Mouse (Mus musculus): Measurements from ENCODE around the gene Socs7.

The Socs7 gene

DNA sequence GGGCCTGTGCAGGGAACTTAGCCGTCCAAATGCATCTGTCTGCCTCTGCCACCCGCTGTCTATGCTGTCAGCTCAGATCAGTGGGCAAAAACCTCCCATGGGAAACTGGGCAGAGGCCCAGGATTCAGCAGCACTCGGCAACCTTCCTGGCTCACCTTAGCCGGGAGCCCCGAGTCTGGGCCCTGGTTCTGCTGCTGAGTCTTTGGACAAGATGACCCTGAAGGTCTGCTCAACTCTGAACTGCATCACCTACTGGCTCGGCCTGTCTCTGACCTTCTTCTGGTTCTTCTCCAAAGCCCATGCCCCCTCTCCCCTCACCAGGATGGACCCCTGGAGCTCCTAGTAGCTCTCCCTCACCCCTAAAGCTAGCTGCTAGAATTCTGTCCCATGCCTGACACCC lies 83.2 kb downstream of the Socs7 start:
- DNase-seq (ENCODE audit: low read depth), result no peak

DNA sequence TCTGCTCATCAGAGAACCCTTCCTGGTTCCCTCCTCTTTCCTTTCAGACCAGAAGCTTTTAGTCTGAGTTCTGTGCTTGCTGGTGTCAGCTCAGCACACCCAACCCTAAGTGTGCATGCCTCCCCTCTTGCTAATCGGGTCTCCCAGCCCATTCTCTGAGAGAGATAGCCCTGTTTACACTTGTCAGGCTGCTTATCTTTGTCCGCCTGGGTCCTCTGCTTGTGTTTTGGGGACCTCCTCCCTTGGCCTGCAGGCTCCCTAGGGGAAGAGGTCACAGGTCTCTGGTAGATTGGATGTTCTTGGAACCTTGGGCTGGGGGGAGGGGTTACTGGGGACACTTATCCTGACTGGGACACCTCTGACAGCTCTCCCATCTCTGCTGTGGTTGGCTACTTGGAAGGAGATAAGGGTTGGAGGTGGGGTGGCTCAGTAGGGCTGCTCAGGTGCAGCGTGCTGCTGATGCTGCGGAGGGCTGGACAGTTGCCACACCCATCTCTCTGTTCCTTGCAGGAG lies 83.7 kb downstream of the Socs7 start:
- DNase-seq (ENCODE audit: low read depth), result no peak

DNA sequence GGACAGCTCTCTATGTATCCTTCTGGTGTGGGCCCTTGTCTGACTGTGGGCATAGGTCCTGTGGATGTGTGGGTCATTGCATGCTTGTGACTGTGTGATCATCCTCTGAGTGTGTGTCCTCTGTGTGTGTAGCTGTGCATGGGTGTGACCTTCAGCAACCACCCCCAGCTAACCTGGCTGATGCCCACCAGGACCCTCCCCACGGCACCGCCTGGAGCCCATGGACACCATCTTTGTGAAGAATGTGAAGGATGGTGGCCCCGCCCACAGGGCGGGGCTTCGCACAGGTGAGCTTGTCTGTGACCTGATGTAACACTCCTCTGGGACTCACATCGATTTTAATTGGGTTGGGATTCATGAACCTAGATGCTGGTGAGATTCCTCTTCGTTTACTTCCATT lies 85.6 kb downstream of the Socs7 start:
- no peak for DNase-seq (ENCODE audit: low read depth)

Data from fibroblast of lung, adult 2 months (primary cell).